Mouse (Mus musculus): ENCODE measurements around the gene Camsap2. TPM values are rescaled to one million over a fixed set of nuclear protein-coding genes. Genes with fewer than 3 reads are reported as not detected.

Gene Camsap2
- polyA plus RNA-seq, 1 experiment from 2014 or later, result 37.9 TPM

DNA sequence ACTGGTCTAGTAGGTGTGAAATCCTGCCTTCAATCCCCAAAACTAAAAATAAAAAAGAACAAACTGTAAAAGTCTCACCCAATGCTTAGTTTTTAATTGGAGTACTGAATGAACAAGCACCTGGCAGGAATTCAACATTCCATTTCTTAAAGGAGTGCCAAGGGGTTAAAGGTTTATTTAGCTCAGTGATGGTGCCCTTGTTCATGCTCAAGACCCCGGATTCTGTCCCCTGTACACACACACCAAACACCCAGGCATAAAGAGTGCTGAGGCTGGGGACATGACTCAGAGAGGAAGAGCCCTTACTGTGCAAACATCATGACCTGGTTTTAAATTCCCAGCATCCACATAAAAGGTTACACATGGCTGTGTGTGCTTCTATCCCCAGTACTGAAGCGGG is 15.5 kb upstream of the Camsap2 start:
- no peaks in the 10 kb centered on the region for H3K27me3 ChIP-seq (replicated peaks)
- peaks cover 8% of the 10 kb centered on the region for H3K4me1 ChIP-seq
- ATAC-seq (ENCODE audit: low FRiP score, low read depth), result no peak
- H3K27ac ChIP-seq, result no peak overlapping the region
- WGBS, result 83% methylated on average over 2 of the region's 2 CpGs
- no peaks in the 10 kb centered on the region for H3K36me3 ChIP-seq
- no peak overlapping the region for H3K4me2 ChIP-seq (replicated peaks)
- no peak overlapping the region for H3K9ac ChIP-seq
- H3K4me3 ChIP-seq, result no peak overlapping the region
- no peaks in the 10 kb centered on the region for H3K9me3 ChIP-seq

DNA sequence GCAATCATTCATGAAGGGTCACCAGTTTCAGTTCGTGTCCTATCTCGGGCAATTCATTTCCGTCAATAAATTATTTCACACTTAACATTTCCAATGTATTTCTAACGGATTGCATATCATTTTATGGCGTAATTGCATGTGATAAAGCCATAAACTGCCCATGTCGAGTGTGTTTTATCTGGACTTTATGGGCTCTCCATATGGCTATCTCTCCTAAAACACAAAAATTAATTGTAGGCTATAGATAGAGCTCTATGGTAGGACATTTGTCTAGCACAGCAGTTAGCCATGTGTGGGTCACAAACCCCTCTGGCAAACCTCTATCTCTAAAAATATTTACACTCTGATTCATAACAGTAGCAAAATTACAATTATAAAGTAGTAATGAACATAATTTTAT is 15.0 kb upstream of the Camsap2 start:
- Histone ChIP-seq H3K9me3 (no peaks in the 10 kb centered on the region), H3K27me3 (replicated peaks) (no peaks in the 10 kb centered on the region), H3K4me3 (no peak overlapping the region), H3K36me3 (no peaks in the 10 kb centered on the region), H3K4me2 (replicated peaks) (no peak overlapping the region), H3K9ac (no peak overlapping the region), H3K27ac (no peak overlapping the region), H3K4me1 (peaks cover 8% of the 10 kb centered on the region)
- WGBS, result 70% methylated on average over 6 of the region's 6 CpGs
- no peak for ATAC-seq (ENCODE audit: low FRiP score, low read depth)

DNA sequence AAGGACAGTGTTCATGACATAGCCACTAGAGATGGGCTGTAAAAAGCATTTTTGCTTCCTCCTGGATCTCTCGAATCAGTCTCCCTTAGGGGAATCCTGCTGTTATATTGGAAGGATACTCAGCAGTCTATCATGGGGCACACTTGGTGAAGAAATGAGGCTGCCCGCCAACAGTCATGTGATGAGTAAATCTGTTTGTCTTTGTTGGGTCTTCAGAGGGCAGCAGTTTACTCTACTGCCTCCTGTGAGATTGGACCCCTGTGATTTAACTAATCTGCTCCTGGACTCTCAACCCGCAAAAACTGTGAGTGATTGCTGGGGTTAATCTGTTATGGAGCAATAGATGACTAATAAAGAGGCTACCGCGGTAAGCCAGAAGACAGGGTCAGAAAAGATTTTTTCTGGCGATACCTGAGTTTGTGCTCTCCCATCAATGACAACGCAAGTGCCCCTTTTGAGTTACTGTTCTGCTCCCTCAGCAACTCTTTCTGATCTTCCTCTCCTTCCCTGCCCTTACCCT is 13.0 kb upstream of the Camsap2 start:
- H3K4me2 ChIP-seq (replicated peaks), result no peak overlapping the region
- H3K9me3 ChIP-seq, result no peaks in the 10 kb centered on the region
- WGBS, result 63% methylated on average over 7 of the region's 7 CpGs
- H3K27me3 ChIP-seq (replicated peaks), result no peaks in the 10 kb centered on the region
- H3K9ac ChIP-seq, result no peak overlapping the region
- no peak overlapping the region for H3K27ac ChIP-seq
- no peak overlapping the region for H3K4me3 ChIP-seq
- peaks cover 8% of the 10 kb centered on the region for H3K4me1 ChIP-seq
- no peaks in the 10 kb centered on the region for H3K36me3 ChIP-seq
- ATAC-seq (ENCODE audit: low FRiP score, low read depth), result no peak

DNA sequence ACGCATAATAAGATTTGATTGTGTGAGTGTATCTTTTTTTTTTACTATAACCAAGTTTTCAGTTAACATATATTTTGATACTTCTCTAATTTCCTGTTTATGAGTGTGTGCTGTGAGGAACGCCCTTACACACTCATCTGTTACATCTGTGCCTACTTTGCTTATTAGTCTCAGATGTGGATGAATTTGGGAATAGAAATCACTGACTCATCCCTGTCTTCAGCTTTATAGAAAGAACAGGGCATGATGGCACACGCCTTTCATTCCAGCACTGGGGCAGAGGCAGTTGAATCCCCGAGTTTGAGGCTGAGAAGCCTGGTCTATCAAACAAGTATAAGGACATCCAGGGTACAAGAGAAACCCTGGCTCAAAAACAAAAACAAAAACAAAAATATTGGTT is 9.7 kb upstream of the Camsap2 start:
- no peak for ATAC-seq (ENCODE audit: low FRiP score, low read depth)
- Histone ChIP-seq H3K4me3 (no peak overlapping the region), H3K4me2 (replicated peaks) (no peak overlapping the region), H3K4me1 (peaks cover 6% of the 10 kb centered on the region; the same call in 1 of the 2 replicates), H3K27me3 (replicated peaks) (no peaks in the 10 kb centered on the region), H3K27ac (no peak overlapping the region), H3K9ac (no peak overlapping the region), H3K36me3 (no peaks in the 10 kb centered on the region), H3K9me3 (no peaks in the 10 kb centered on the region)
- WGBS, result 78% methylated on average over 4 of the region's 4 CpGs

DNA sequence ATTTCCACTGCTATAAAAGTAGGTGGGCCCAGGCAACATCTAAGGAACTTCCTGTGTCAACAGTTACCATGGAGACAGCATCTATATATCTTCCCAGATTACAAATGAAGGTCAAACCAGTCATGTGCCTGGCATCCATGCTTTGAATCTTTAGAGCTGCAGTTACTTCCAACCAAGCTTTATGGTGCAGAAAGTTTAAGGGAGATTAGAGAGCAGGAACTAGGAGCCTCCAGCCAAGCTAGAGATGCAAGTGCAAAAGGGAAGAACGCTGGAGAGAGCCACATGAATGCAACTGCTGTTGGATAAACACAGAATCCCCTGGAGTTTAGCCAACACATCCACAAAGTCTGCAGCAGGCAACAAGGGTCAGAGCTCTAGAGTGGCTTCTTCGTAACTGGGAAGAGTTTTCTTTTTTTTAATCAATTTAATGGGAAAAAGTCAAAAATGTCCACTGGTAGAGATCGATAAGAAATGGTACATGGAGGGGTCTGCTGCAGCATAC is 4.8 kb upstream of the Camsap2 start:
- Histone ChIP-seq H3K4me2 (replicated peaks) (no peak overlapping the region), H3K4me3 (no peak overlapping the region), H3K27me3 (replicated peaks) (no peaks in the 10 kb centered on the region), H3K36me3 (no peaks in the 10 kb centered on the region), H3K9ac (no peak overlapping the region), H3K27ac (no peak overlapping the region), H3K4me1 (peaks cover 16% of the 10 kb centered on the region; the same call in 1 of the 2 replicates), H3K9me3 (no peaks in the 10 kb centered on the region)
- WGBS, result 48% methylated on average over 3 of the region's 3 CpGs
- ATAC-seq (ENCODE audit: low FRiP score, low read depth), result no peak

DNA sequence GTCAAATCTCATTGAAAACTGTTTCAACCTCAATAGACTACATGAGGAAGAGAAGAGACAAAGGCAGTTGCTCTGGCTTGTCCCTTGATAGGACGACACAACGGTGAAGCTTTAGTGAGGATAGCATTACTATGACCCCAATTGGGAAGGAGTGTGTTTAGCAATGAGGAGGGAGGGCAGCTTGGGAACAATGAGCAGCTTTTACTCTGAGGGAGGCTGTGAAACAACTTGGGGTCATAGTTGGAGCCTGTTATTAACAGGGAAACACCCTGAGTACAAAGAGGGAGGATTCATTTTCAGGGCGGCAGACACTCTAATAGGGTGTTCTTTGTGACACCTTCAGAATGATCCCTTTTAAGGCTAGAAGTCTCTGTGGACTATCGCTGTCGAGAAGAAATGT is 2.2 kb upstream of the Camsap2 start:
- H3K36me3 ChIP-seq, result no peaks in the 10 kb centered on the region
- WGBS, result 34% methylated on average over 5 of the region's 5 CpGs
- H3K4me1 ChIP-seq, result peaks cover 23% of the 10 kb centered on the region
- no peak overlapping the region for H3K27ac ChIP-seq
- H3K9me3 ChIP-seq, result no peaks in the 10 kb centered on the region
- no peaks in the 10 kb centered on the region for H3K27me3 ChIP-seq (replicated peaks)
- H3K4me3 ChIP-seq, result no peak overlapping the region
- H3K9ac ChIP-seq, result no peak overlapping the region
- no peak overlapping the region for H3K4me2 ChIP-seq (replicated peaks)
- ATAC-seq (ENCODE audit: low FRiP score, low read depth), result no peak

DNA sequence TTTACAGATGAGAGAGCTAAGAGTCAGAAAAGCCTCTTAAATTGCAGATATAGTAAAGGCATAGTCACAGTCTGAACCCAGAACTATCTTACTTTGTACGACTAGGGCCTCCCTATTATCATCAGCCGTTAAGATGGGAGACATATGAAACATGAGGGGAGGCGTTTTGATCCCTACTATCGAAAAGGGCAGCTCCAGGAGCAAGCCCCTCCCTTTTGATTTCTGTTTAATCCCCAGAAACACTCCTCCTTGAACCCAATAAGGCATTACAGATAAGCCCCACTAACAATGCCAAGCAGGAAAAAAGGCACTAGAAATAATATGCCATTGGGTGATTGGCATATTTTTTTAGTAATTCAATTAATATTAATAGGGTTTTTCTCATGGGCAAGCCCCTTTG is 1.2 kb upstream of the Camsap2 start:
- Histone ChIP-seq H3K9ac (no peak overlapping the region), H3K36me3 (no peaks in the 10 kb centered on the region), H3K4me3 (no peak overlapping the region), H3K27me3 (replicated peaks) (no peaks in the 10 kb centered on the region), H3K4me1 (peaks cover 31% of the 10 kb centered on the region), H3K9me3 (no peaks in the 10 kb centered on the region), H3K27ac (no peak overlapping the region), H3K4me2 (replicated peaks) (no peak overlapping the region)
- WGBS, result 78% methylated on average over 4 of the region's 4 CpGs
- ATAC-seq (ENCODE audit: low FRiP score, low read depth), result no peak

DNA sequence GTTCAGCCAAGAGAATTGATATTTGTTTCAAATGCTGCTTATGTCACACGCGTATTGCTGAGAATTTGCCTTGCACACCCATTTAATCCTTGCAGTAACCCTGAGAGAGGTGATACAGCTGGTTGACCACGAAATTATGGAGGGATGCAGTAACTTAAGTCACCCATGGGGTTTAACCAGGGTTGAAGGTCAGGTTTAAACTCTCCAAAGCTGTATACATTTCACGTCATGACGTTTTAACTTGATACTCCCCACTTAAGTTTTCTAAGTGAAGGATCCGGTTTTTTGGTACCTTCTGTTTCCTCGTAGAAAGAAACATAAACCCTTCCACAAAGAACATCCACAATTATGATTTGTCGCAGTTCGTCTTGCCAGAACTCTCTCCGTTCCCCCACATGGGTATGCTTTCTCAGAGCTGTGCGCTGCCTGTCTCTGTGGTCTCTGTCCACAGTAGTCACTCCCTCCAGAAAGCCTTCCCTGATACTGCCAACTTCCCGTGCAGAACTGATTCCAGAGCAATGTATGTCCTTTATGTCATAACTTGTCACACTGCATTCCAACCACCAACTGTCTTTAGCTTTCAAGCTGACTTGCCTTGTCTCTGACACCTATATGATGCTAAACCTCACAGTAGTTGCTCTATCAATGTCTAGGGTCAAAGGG is 600 bp upstream of the Camsap2 start:
- ATAC-seq (ENCODE audit: low FRiP score, low read depth), result peak; percentile 15

DNA sequence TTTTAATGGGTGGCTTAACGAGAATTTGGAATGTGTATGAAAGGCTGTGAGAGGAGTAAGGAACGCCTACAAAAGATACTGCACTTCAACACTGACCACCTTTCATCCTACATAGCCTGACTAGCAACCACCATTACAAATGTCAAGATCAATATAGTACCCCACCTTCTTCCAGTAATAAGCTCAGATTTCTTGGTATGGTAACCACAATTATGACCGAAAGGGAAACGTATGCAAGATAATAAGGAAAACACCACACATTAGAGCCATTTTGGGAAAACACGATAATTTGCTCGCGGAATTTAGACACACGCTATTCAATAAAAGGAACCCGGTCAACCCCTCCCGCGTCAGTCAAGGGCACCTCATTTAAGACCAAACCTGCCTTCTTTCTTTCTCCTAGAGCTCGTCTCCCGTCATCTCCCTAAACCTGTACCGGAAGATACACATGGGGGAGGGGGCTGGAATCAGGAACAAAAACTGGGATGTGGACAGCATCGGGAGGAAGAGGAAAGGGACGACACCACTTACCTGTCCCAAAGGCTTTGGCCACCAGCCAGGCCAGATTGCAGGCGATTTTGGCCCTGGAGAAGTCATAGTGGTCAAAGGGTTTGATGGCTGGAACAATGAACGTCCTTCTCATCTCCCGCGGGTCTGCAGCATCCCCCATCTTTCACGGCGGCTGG is 993 bp downstream of the Camsap2 start:
- 1% methylated on average over 22 of the region's 22 CpGs for WGBS
- ATAC-seq (ENCODE audit: low FRiP score, low read depth), result peak; percentile 7; the same call in 1 of the 2 replicates
- H3K9ac ChIP-seq, result peak overlapping the region; percentile 97

More for the DNA sequence above, 600 bp upstream of the Camsap2 start:
- Histone ChIP-seq H3K4me1 (peaks cover 37% of the 10 kb centered on the region), H3K36me3 (no peaks in the 10 kb centered on the region), H3K4me2 (replicated peaks) (peak overlapping the region; percentile 86), H3K9me3 (no peaks in the 10 kb centered on the region), H3K4me3 (peak overlapping the region; percentile 94), H3K27me3 (replicated peaks) (no peaks in the 10 kb centered on the region), H3K9ac (peak overlapping the region; percentile 97), H3K27ac (no peak overlapping the region)
- WGBS, result 10% methylated on average over 12 of the region's 12 CpGs

DNA sequence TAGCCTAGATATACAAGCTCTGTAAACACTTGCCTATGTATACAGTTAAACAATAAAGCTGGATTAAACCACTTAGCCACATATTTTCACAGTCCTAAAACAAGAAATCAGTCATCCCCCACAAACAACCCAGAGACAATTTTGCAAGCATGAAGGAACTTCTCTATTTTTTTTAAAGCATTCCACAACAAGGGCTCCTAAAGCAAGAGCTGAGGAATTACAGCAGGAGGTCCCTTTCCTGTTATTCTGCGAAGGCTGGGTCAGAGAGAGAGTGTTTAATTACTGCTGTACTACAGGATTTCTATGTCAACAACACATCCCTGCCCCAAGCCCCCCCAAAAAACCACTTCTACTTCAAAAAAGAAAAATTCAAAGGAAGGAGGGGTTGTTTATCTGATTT is 1.6 kb downstream of the Camsap2 start:
- Histone ChIP-seq H3K9ac (peak overlapping the region; percentile 97), H3K4me1 (peaks cover 29% of the 10 kb centered on the region), H3K27me3 (replicated peaks) (no peaks in the 10 kb centered on the region), H3K27ac (no peak overlapping the region), H3K4me3 (peak overlapping the region; percentile 94), H3K4me2 (replicated peaks) (peak overlapping the region; percentile 86), H3K36me3 (0 out of 2 replicates have a peak, but pooled peaks cover 2% of the 10 kb centered on the region), H3K9me3 (no peaks in the 10 kb centered on the region)
- WGBS, result 0% methylated on average over 1 of the region's 1 CpGs
- no peak for ATAC-seq (ENCODE audit: low FRiP score, low read depth)

More for the DNA sequence above, 993 bp downstream of the Camsap2 start:
- H3K4me2 ChIP-seq (replicated peaks), result peak overlapping the region; percentile 86
- H3K4me1 ChIP-seq, result peaks cover 29% of the 10 kb centered on the region
- H3K27ac ChIP-seq, result peak overlapping the region; percentile 96
- H3K4me3 ChIP-seq, result peak overlapping the region; percentile 94
- no peaks in the 10 kb centered on the region for H3K9me3 ChIP-seq
- H3K27me3 ChIP-seq (replicated peaks), result no peaks in the 10 kb centered on the region
- H3K36me3 ChIP-seq, result 0 out of 2 replicates have a peak, but pooled peaks cover 2% of the 10 kb centered on the region

DNA sequence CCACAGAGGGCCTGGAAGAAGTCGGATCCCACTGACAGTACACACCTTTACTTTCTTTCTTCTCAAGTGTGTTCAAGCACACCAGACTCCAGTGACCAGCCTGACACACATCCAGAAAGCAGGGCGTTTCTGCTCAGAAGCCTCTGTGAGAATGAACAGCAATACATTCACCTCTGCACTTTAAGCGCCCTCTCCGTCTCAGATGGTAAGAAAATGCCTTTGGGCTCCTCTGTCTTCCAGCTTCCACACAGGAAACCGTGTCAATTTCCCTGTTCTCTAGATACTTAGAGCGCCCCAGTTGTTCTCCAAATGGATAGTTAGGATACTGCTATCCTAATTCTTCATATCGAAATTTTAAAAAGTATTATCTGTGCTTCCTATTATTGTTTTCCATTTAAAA is 2.2 kb downstream of the Camsap2 start:
- Histone ChIP-seq H3K9me3 (no peaks in the 10 kb centered on the region), H3K9ac (peak overlapping the region; percentile 47), H3K27ac (no peak overlapping the region), H3K4me1 (peaks cover 29% of the 10 kb centered on the region), H3K36me3 (0 out of 2 replicates have a peak, but pooled peaks cover 2% of the 10 kb centered on the region), H3K27me3 (replicated peaks) (no peaks in the 10 kb centered on the region), H3K4me3 (peak overlapping the region; percentile 42), H3K4me2 (replicated peaks) (peak overlapping the region; percentile 86)
- no peak for ATAC-seq (ENCODE audit: low FRiP score, low read depth)
- 21% methylated on average over 7 of the region's 7 CpGs for WGBS

DNA sequence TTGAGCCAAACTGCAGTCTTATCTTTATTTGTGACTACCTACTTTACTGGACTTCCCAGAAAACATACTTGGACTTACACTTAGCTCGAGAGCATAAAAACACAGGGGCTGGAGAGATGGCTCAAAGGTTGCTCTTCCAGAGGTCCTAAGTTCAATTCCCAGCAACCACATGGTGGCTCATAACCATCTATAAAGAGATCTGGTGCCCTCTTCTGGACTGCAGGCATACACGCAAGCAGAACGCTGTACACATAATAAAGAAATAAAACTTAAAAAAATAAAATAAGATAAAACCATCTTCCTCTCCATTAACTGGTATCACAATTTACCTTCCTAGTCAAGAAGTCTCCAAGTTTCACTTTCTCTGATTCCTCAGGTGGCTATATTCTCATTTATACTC is 5.4 kb downstream of the Camsap2 start:
- no peak overlapping the region for H3K9ac ChIP-seq
- 0 out of 2 replicates have a peak, but pooled peaks cover 2% of the 10 kb centered on the region for H3K36me3 ChIP-seq
- H3K4me1 ChIP-seq, result peaks cover 24% of the 10 kb centered on the region
- no peak overlapping the region for H3K4me2 ChIP-seq (replicated peaks)
- no peak for ATAC-seq (ENCODE audit: low FRiP score, low read depth)
- H3K4me3 ChIP-seq, result no peak overlapping the region
- WGBS, result 95% methylated on average over 3 of the region's 3 CpGs
- H3K27me3 ChIP-seq (replicated peaks), result no peaks in the 10 kb centered on the region
- no peak overlapping the region for H3K27ac ChIP-seq
- H3K9me3 ChIP-seq, result no peaks in the 10 kb centered on the region

Measured in neural tube, embryonic 12.5 days (tissue).